Mouse (Mus musculus) kidney, postnatal 10 days (tissue): ENCODE measurements at regions not wholly inside any gene's neighbourhood (a gene's known extent, or its start where the extent isn't known, plus 50 kb on each side); places are given as distances from the start of the nearest gene placed in this dataset.

Experiments
- DNase-seq: peaks from one replicate; pipeline ENCODE4 v3.0.0; 2021; ENCODE audit warnings: mixed read lengths

GRCm38 (mm10) chr12:97529556-97529955, 729.7 kb downstream of the Galc start:
- DNase-seq = no peak

- DNase-seq = no peak
Observed at GRCm38 (mm10) chr12:97525931-97526330, 733.3 kb downstream of the Galc start.

- DNase-seq = no peak
Observed at GRCm38 (mm10) chr12:97519834-97520489, 739.3 kb downstream of the Galc start.

- DNase-seq = no peak
Observed at GRCm38 (mm10) chr12:97517534-97517933, 741.7 kb downstream of the Galc start.

- DNase-seq = no peak
Observed at GRCm38 (mm10) chr12:97515805-97516204, 743.5 kb downstream of the Galc start.

- DNase-seq = no peak
Observed at GRCm38 (mm10) chr12:97511866-97512265, 747.4 kb downstream of the Galc start.

- no peak for DNase-seq
Observed at GRCm38 (mm10) chr12:97501441-97501840, 757.8 kb downstream of the Galc start.

GRCm38 (mm10) chr12:97483559-97483958, 775.7 kb downstream of the Galc start:
- no peak for DNase-seq

GRCm38 (mm10) chr12:97476466-97477250, 782.6 kb downstream of the Galc start:
- no peak for DNase-seq

GRCm38 (mm10) chr12:97475751-97476150, 783.5 kb downstream of the Galc start:
- DNase-seq = no peak

GRCm38 (mm10) chr12:97469183-97469582, 790.1 kb downstream of the Galc start:
- DNase-seq = no peak

GRCm38 (mm10) chr12:97436141-97436540, 823.1 kb downstream of the Galc start:
- DNase-seq = no peak

GRCm38 (mm10) chr12:97434021-97434420, 825.2 kb downstream of the Galc start:
- DNase-seq = no peak

- DNase-seq = no peak
Observed at GRCm38 (mm10) chr12:97432704-97433103, 826.6 kb downstream of the Galc start.

- DNase-seq = no peak
Observed at GRCm38 (mm10) chr12:97428252-97428651, 831.0 kb downstream of the Galc start.

- no peak for DNase-seq
Observed at GRCm38 (mm10) chr12:97424726-97425125, 834.5 kb downstream of the Galc start.

- DNase-seq = no peak
Observed at GRCm38 (mm10) chr12:97403440-97403839, 855.8 kb downstream of the Galc start.

- no peak for DNase-seq
Observed at GRCm38 (mm10) chr12:97402412-97403396, 856.6 kb downstream of the Galc start.

- DNase-seq = no peak
Observed at GRCm38 (mm10) chr12:97398582-97398945, 860.7 kb downstream of the Galc start.

GRCm38 (mm10) chr12:97397850-97398581, 861.2 kb downstream of the Galc start:
- no peak for DNase-seq

GRCm38 (mm10) chr12:97361804-97362203, 897.5 kb downstream of the Galc start:
- no peak for DNase-seq

- no peak for DNase-seq
Observed at GRCm38 (mm10) chr12:97360656-97361055, 898.6 kb downstream of the Galc start.

- no peak for DNase-seq
Observed at GRCm38 (mm10) chr12:97326582-97326981, 932.7 kb downstream of the Galc start.
